Mouse (Mus musculus): ENCODE results near the gene Zbp1. TPM values are rescaled to one million over a fixed set of nuclear protein-coding genes. Genes with fewer than 3 reads are reported as not detected.

Zbp1 gene
- total RNA-seq, 2 experiments from 2014 or later, result 0.31 to 0.44 TPM

DNA sequence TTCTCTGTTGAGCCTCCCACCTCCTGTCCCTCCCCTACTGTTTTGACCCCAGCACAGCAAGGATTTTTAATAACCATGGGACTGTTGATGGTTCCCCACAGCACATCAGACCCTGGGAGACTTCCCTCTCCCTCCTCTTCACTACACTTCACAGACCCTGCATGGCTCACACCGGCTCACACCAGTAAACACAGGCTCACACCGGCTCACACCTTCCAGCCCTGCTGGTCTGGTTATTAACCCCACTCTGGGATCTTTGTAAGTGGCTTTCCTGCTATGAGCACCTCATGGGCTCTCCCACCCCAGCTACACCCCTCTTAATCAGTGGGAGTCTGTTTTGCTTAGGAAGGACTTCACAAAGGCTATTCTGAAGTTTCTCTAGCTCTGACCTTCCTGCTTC, 29.2 kb upstream of the Zbp1 start:
- intact Hi-C loops (cut with DNase I), result no loop called here
- DNase-seq, result no peak

DNA sequence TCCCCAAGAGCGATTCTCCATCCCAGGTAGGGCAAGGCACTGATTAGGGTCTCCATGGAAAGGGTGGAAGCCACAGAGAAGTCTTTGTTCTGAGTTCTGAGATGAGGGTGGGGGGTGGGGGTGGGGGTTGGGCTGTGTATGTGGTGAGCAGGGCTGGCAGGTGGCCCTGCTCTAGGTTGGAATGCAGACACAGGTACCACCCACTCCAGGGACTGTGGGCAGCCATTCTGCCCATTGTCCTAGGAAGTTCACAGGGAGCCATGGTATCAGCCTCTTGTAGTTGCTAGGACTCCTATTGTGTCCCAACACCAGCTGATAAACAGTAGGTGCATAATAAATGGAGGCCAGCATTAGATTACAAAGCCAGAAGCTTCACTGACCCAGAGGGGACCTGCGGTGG, 28.5 kb upstream of the Zbp1 start:
- intact Hi-C loops (cut with DNase I), result no loop called here
- DNase-seq, result no peak

- DNase-seq, result no peak
- intact Hi-C loops (cut with DNase I), result no loop called here
Observed at GRCm38 (mm10) chr2:173246688-173247087, 28.0 kb upstream of the Zbp1 start.

DNA sequence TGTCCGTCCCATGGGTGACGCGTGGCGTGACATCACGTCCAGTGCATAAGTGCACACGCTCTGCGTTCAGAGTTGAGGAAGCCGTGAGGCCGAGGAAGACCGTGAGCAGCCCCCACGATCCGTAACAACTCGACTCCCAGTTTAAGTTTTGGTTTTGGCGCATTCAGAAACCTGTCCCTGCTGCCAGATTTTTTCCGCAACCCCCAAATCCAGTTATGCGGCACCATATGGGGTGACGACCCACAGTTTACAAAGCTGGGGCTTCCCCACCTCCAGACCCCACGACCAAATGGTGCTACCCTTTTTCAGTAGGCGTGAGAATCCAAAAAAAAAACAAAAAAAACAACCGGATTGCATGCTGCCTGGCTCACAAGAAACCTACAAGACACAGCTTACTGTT, 26.5 kb upstream of the Zbp1 start:
- intact Hi-C loops (cut with DNase I), result no loop called here
- DNase-seq, result no peak

DNA sequence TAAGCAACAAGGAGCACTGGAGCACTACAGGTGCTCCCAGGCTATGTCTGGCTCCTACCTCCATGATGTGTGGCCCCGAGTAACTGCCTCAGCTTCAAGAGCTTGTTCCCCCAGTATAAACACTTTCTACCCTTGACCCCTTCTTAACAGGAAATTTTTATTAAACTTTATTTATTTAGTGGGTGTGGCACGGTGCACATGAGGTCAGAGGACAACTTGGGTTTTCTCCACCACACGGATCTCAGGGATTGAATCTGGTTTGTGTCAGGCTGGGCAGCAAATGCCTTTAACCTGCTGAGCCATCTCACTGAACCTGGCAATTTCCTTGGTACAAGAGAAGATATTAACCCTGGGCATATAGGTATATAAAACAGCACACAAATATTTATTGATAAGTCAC, 25.4 kb upstream of the Zbp1 start:
- intact Hi-C loops (cut with DNase I), result no loop called here
- no peak for DNase-seq

GRCm38 (mm10) chr2:173243616-173244015, 24.9 kb upstream of the Zbp1 start:
- DNase-seq, result no peak

GRCm38 (mm10) chr2:173242874-173243273, 24.2 kb upstream of the Zbp1 start:
- intact Hi-C loops (cut with DNase I), result no loop called here
- no peak for DNase-seq

More at GRCm38 (mm10) chr2:173243616-173244015, 24.9 kb upstream of the Zbp1 start:
- intact Hi-C loops (cut with DNase I), result no loop called here

- intact Hi-C loops (cut with DNase I), result no loop called here
- DNase-seq, result no peak
Observed at GRCm38 (mm10) chr2:173240738-173241137, 22.0 kb upstream of the Zbp1 start.

DNA sequence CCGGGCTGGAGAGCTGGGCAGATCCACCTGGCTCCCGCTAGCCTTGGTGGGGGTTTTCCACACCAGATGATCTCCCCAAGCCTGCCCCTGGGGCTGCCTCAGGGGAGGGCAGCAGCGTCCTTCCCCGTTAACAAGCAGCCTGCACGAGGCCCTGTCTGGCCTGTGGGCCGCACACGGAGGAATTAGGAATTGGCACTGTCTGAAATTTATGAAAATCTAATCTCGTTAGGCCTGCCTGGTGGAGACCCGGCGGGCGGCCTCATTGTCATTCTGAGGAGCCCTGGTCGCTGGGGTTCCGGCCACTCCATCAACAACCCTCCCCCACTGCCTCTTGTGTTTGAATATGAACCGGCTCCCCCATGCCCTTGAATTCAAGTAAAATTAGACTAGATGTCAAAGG, 19.8 kb upstream of the Zbp1 start:
- no peak for DNase-seq
- intact Hi-C loops (cut with DNase I), result no loop called here

DNA sequence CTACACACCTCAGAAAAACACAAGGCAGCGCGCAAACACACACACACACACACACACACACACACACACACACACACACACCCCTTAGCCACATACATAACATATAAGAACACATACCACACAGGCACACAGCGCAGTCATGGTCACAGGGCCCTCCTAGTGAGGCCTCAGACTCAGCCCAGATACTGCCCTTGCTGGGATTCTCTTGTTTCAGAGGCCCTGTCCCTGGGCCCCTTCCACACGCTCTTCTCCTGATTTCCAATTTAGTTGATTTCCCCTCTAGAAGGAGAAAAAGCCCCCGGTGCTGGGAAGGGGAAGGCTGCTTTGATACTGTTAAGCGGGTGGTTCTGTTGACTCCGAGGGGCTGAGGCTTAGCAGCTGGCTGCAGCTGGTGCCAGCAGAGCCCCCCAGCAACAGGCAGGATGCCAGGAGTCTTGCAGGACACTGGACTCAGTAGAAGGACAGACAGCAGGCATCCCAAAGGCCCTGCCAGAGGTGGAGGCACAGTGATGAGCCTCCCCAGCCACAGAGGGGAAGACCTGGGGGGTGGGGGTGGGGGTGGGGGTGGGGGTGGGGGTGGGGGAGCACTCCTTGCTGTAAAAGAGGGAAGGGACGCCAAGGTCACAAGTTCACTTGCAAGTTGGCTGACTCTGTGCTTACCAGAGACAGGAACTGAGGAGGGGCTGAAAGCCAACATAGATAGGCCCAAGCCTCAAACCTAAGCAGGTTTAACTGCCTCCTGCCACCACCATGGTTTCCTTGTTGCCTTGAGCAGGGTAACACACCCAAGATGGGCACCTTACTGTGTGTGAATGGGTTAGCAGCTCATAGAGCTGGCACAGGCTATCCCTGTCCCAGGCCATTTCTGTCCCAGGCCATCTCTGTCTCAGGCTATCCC, 17.0 kb upstream of the Zbp1 start:
- intact Hi-C loops (cut with DNase I), result no loop called here
- no peak for DNase-seq

- DNase-seq, result no peak
- intact Hi-C loops (cut with DNase I), result loop anchor here (5.0 kb wide), 1 partner anchor 105 kb away; no protein-coding TSS in a partner anchor
Observed at GRCm38 (mm10) chr2:173232766-173233099, 14.0 kb upstream of the Zbp1 start.

- DNase-seq, result no peak
- intact Hi-C loops (cut with DNase I), result loop anchor here (5.0 kb wide), 1 partner anchor 105 kb away; no protein-coding TSS in a partner anchor
Observed at GRCm38 (mm10) chr2:173232065-173232765, 13.5 kb upstream of the Zbp1 start.

- intact Hi-C loops (cut with DNase I), result loop anchor here (1.0 to 5.0 kb wide), 5 partner anchors 45 to 224 kb away; no protein-coding TSS in a partner anchor
Observed at GRCm38 (mm10) chr2:173229578-173230224, 11.0 kb upstream of the Zbp1 start.

GRCm38 (mm10) chr2:173228567-173228966, 9.8 kb upstream of the Zbp1 start:
- no peak for DNase-seq
- intact Hi-C loops (cut with DNase I), result loop anchor here (2.0 kb wide), 1 partner anchor 188 kb away; no protein-coding TSS in a partner anchor

More at GRCm38 (mm10) chr2:173229578-173230224, 11.0 kb upstream of the Zbp1 start:
- peak; percentile 88 to 94 for DNase-seq

DNA sequence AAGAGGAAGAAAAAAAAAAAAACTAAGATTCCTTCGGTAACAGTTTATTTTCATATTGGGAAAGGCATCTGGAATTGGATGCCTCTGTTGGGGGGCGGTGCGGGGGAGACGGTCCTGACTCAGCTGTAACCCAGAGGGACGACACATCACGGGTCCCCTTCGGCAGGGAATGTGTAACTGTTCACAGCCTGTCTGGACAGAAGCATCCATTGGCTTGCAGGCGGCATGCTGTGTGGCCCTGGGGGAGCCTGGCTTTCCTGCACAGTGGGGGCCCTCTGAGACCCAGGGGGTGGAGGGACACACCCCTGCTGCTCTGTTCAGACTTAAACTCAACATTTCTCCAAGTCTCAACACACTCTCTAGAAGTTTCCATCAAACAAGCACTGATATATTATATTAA, 8.1 kb upstream of the Zbp1 start:
- DNase-seq, result no peak
- intact Hi-C loops (cut with DNase I), result no loop called here

DNA sequence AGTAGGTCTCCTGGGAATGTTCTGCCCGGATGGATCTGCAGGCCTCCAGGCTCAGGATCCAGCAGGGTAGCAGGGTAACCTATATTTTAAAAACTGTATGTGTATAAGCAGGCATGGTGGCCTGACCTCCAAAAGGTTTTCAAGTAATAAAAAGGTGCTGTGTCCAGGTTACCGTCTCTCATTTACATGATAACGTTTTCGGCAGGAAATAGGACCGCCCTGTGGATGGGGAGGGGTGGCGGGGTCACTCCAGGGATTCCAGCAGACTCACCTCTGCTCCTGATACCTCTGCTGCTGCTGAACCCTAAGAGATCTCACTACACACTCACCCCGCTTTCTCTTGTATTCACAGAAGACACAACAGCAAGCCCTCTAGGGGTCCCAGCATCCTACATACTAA, 7.2 kb upstream of the Zbp1 start:
- intact Hi-C loops (cut with DNase I), result no loop called here

GRCm38 (mm10) chr2:173224832-173225231, 6.1 kb upstream of the Zbp1 start:
- no peak for DNase-seq
- intact Hi-C loops (cut with DNase I), result no loop called here

More for the DNA sequence above, 7.2 kb upstream of the Zbp1 start:
- no peak for DNase-seq

GRCm38 (mm10) chr2:173224097-173224496, 5.4 kb upstream of the Zbp1 start:
- intact Hi-C loops (cut with DNase I), result no loop called here
- no peak for DNase-seq

DNA sequence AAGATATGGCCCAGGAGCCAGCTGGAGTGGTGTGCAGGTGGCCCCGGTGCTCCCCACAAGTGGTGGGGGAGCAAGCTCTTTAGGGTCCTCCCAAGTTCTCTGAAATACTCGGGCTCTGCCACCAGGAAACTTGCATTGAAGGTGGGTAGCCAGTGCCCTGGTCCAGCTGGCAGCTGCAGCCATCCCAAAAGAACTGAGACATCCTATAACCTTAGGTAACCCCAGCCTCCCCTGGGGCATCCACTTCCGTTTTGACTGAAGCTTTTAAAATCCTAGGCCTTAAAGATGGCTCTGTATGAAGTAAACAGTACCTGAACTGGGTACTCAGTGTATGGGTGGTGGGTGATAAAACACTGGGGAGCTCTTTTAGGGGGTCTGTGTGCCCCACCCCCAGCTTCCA, 4.8 kb upstream of the Zbp1 start:
- intact Hi-C loops (cut with DNase I), result no loop called here
- no peak for DNase-seq

- intact Hi-C loops (cut with DNase I), result no loop called here
- no peak for DNase-seq
Observed at GRCm38 (mm10) chr2:173220754-173221153, 2.0 kb upstream of the Zbp1 start.

All from heart, postnatal 14 days (tissue).